Mouse (Mus musculus) adrenal gland, postnatal 25 days (tissue): ENCODE data around the gene Pafah1b3. TPM values are rescaled to one million over a fixed set of nuclear protein-coding genes. Genes with fewer than 3 reads are reported as not detected.
"Not testable (repeated sequence)": the region's sequence is repeated elsewhere in the genome, so short reads cannot be mapped to it uniquely, and the experiment has no call there.

Experiments used
- DNase-seq: peaks from one replicate; pipeline ENCODE4 v3.0.0; 2021; ENCODE audit warnings: mixed read lengths
- total RNA-seq: library from RNA; stranded (reverse); gene quantifications from 2 replicates; pipeline ENCODE4 v1.2.3, GENCODE M21; 2021

Pafah1b3 gene
- total RNA-seq, 1 experiment from 2014 or later, result 35.8 TPM

DNA sequence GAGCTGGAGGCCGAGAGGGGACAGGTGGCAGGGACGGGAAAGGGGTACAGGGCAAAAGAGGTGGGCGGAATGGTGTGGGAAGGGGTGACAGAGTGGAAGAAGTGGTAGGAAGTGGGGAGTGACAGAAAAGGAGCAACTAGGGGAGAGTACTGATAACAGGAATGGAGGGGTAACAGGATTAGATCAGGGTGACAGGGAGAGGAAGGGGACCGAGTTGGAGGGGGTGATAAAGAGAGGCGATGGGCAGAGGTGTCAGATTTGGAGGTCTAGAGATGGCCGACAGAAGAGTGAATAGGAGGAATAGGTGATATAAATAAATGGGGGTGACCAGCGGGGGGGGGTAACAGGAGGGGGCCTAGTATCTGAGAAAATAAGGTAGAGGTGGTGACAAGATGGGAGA is 29.2 kb downstream of the Pafah1b3 start:
- no peak for DNase-seq

- peak; percentile 96 for DNase-seq
Observed at GRCm38 (mm10) chr7:25267751-25268463, 29.9 kb downstream of the Pafah1b3 start.

DNA sequence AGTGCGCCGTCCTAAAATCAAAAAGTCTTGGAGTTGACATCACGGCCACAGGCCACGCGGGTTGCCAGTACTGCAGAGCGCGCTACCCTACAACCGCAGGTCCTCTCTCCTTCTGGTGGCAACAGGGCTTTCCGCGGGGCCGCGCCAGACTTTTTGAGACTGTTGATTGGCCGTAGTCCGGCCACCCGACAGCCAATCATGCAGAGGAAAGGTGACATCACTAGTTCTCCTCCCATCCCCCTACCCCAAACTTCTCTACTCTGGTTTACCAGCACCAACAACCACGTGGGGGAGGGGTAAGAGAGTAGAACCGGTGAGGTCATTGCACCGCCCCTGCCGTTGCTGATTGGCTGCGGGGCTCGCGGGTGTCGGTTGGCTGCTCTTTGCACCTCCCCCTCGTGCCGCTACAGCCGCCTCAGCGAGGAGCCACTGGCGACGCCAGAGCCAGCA is 30.5 kb downstream of the Pafah1b3 start, which contains the start of gene Cic:
Cic (plus strand) TSS at position 404 of the 450 bp plus-strand sequence.
- DNase-seq, result peak; percentile 94

- no peak for DNase-seq
Observed at GRCm38 (mm10) chr7:25266180-25266962, 31.4 kb downstream of the Pafah1b3 start.

- not testable (repeated sequence) for DNase-seq
Observed at GRCm38 (mm10) chr7:25265743-25266142, 32.0 kb downstream of the Pafah1b3 start.

GRCm38 (mm10) chr7:25263968-25264870 is 33.6 kb downstream of the Pafah1b3 start:
- DNase-seq, result no peak

GRCm38 (mm10) chr7:25261896-25262295 is 35.9 kb downstream of the Pafah1b3 start:
- DNase-seq, result no peak

DNA sequence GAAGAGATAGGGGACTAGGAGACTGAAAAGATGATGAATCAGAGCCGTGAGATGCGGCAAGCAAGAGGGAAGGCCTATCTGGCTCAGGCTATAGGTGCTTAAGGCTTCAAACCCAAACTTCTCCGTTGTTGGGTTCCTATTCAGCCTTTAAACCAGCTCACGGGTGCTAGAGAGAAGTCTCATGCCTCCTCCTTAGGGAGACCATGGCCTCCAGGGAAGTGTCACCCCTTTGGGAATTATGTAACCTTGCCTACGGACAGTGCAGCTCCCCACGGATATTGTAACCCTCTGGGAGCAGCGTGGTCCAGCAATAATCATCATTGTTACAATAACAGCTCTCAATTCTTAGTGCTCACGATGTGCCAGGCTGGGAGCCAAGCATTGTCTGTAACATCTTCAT is 46.0 kb downstream of the Pafah1b3 start:
- no peak for DNase-seq

- peak; percentile 45 for DNase-seq
Observed at GRCm38 (mm10) chr7:25251071-25251791, 46.6 kb downstream of the Pafah1b3 start.

DNA sequence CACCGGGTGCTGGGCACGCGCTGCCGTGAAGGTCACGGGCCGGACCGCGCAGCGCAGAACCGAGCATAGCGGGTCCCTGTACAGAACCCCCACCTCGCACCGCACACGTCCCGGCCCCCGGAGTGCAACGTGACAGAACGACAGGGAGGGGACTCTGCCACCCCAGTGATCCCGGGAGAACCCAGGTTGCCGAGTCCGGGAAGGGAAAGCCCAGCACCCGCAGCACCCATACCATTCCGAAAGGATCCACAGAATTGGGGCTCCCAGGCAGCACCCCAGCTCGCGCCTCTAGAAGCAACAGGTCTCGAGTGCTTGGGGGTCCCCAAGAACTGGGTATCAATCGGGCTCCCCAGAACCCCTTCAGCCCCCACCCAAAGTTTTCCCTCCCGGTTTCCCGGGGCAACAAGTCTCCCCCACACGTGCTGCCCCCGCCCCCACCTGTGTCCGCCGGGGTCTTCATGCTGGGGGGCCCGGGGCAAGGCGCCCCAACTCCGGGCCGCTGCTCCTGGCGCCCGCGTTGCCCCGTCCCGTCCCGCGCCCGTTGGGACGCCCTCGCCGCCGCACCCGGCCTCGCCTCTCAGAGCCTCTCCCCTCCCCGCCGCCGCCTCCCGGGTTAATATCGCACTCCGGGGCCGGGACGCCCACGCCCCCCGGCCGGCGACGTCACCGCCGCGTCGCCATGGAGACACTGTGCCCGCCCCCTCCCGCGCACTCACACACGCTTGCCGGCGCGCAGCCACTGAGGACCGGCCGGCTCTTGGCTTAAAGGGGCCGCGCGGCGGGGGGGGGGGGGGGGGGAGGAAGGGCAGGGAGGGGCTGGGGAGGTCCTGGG is 47.4 kb downstream of the Pafah1b3 start, which contains the start of gene Erf:
Erf (minus strand) TSS at position 621 of the 832 bp plus-strand sequence.
- DNase-seq, result peak; percentile 97

GRCm38 (mm10) chr7:25249314-25250140 is 48.3 kb downstream of the Pafah1b3 start:
- peak; percentile 77 for DNase-seq

DNA sequence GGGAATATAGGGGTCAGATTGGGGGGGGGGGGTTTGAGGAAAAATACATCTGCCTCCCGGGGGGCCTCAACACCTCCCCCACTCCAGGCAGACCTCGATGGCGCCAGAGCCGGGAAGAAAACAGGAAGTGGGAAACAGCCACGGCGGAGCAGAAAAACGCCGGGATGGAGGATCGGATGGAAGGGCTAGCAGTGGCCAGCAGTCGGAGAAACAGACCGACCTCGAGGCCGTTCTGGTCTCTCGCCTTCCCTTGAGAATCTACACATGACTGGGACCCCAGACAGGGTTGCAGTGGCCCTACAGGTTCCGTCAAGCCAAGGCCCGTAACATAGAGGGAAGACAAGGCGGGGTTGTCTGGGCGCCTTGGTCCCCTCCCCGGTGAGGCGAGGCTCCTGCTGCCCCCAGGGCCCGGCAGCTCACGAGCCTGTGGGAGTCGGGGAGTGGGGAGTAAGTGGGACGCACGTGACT is 48.9 kb downstream of the Pafah1b3 start:
- no peak for DNase-seq

- DNase-seq, result no peak
Observed at GRCm38 (mm10) chr7:25248018-25248647, 49.7 kb downstream of the Pafah1b3 start.

- no peak for DNase-seq
Observed at GRCm38 (mm10) chr7:25247498-25247897, 50.3 kb downstream of the Pafah1b3 start.

GRCm38 (mm10) chr7:25246759-25247137 is 51.0 kb downstream of the Pafah1b3 start:
- no peak for DNase-seq

DNA sequence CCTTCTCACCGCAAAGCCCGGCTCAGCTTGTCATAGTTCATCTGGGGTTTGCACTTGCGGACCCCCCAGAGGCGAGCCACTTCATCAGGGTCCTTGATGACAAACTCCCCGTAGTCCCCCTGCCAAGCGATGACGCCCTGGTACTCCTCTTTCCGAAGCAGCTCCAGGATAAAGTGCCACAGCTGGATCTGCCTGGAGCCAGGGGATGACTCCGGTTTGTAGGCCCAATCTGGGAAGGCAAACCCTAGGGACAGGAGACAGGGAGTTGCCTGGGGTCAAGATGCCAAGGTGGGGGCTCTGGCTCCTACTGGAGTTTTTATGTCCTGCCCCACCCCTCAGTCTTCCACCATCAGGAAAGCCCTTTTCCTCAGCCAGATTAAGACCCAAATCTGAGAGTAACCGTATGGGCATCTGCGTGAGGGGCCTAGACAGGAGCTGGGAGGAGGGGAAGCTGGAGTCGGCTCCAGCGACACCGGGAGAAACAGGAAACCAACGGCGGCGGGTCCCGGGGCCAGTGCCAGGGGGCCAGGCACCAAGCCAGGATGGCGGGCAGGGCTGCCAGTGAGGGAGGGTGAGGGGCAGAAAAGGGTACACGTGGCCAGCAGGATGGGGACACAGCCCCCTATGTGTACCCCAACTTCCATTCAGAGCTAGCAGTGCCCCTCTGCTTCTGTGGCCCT is 51.6 kb downstream of the Pafah1b3 start:
- peak; percentile 64 for DNase-seq
